Mouse (Mus musculus): ENCODE results near the gene Fzr1. TPM values are rescaled to one million over a fixed set of nuclear protein-coding genes. Genes with fewer than 3 reads are reported as not detected.

Fzr1 gene
- polyA plus RNA-seq, 1 experiment from 2014 or later: 70.0 TPM

- Histone ChIP-seq H3K9me3 (replicated peaks; ENCODE audit: control insufficient read depth, low read length) (no peaks in the 10 kb centered on the region), H3K27me3 (ENCODE audit: control insufficient read depth, insufficient read depth, low read length) (peaks cover 3% of the 10 kb centered on the region), H3K9ac (ENCODE audit: low read depth, low read length) (peak overlapping the region; percentile 67), H3K36me3 (ENCODE audit: control insufficient read depth, insufficient read depth, low read length) (no peaks in the 10 kb centered on the region; the same call in 1 of the 2 replicates), H3K27ac (ENCODE audit: low read depth, low read length) (no peak overlapping the region), H3K4me2 (peak overlapping the region; percentile 57), H3K4me1 (ENCODE audit: control insufficient read depth, insufficient read depth, low read length) (peaks cover 49% of the 10 kb centered on the region), H3K4me3 (ENCODE audit: low read depth, low read length) (peak overlapping the region; percentile 22)
- 18% methylated on average over 29 of the region's 29 CpGs for WGBS (ENCODE audit: insufficient replicate concordance)
- ATAC-seq (replicated peaks; ENCODE audit: insufficient number of reproducible peaks, low FRiP score, low TSS enrichment): no peak
These were observed 46.0 kb downstream of the Fzr1 start for GRCm38 (mm10) chr10:81332277-81332676.

- peak overlapping the region; percentile 90 for H3K27ac ChIP-seq (ENCODE audit: low read depth, low read length)
- peak overlapping the region; percentile 31; the same call in 1 of the 2 replicates for H3K9ac ChIP-seq (ENCODE audit: low read depth, low read length)
- 58% methylated on average over 4 of the region's 4 CpGs for WGBS (ENCODE audit: insufficient replicate concordance)
- H3K36me3 ChIP-seq (ENCODE audit: control insufficient read depth, insufficient read depth, low read length): peaks cover 20% of the 10 kb centered on the region
- no peak overlapping the region for H3K4me3 ChIP-seq (ENCODE audit: low read depth, low read length)
- no peaks in the 10 kb centered on the region for H3K9me3 ChIP-seq (replicated peaks; ENCODE audit: control insufficient read depth, low read length)
- peaks cover 3% of the 10 kb centered on the region for H3K27me3 ChIP-seq (ENCODE audit: control insufficient read depth, insufficient read depth, low read length)
- no peak for ATAC-seq (replicated peaks; ENCODE audit: insufficient number of reproducible peaks, low FRiP score, low TSS enrichment)
- H3K4me2 ChIP-seq: peak overlapping the region; percentile 59
- H3K4me1 ChIP-seq (ENCODE audit: control insufficient read depth, insufficient read depth, low read length): peaks cover 50% of the 10 kb centered on the region
These were observed 48.3 kb downstream of the Fzr1 start for GRCm38 (mm10) chr10:81330007-81330406.

- ATAC-seq (replicated peaks; ENCODE audit: insufficient number of reproducible peaks, low FRiP score, low TSS enrichment): peak; percentile 47
- peak overlapping the region; percentile 54; the same call in 1 of the 2 replicates for H3K9ac ChIP-seq (ENCODE audit: low read depth, low read length)
- WGBS (ENCODE audit: insufficient replicate concordance): 58% methylated on average over 10 of the region's 10 CpGs
- H3K36me3 ChIP-seq (ENCODE audit: control insufficient read depth, insufficient read depth, low read length): peaks cover 26% of the 10 kb centered on the region
- peak overlapping the region; percentile 26; the same call in 1 of the 2 replicates for H3K4me3 ChIP-seq (ENCODE audit: low read depth, low read length)
- H3K9me3 ChIP-seq (replicated peaks; ENCODE audit: control insufficient read depth, low read length): no peaks in the 10 kb centered on the region
- peak overlapping the region; percentile 59 for H3K4me2 ChIP-seq
- peaks cover 3% of the 10 kb centered on the region for H3K27me3 ChIP-seq (ENCODE audit: control insufficient read depth, insufficient read depth, low read length)
- peak overlapping the region; percentile 90 for H3K27ac ChIP-seq (ENCODE audit: low read depth, low read length)
- H3K4me1 ChIP-seq (ENCODE audit: control insufficient read depth, insufficient read depth, low read length): peaks cover 50% of the 10 kb centered on the region
These were observed 48.9 kb downstream of the Fzr1 start for GRCm38 (mm10) chr10:81329194-81329975.

GRCm38 (mm10) chr10:81328386-81328785 is 49.9 kb downstream of the Fzr1 start, which contains the start of gene Tbxa2r:
Gene Tbxa2r (plus strand): TSS chr10:81328731.
- H3K4me1 ChIP-seq (ENCODE audit: control insufficient read depth, insufficient read depth, low read length): peaks cover 50% of the 10 kb centered on the region
- H3K9me3 ChIP-seq (replicated peaks; ENCODE audit: control insufficient read depth, low read length): no peaks in the 10 kb centered on the region
- H3K4me3 ChIP-seq (ENCODE audit: low read depth, low read length): peak within 1 kb of the TSS; percentile 26; the same call in 1 of the 2 replicates
- peaks cover 36% of the 10 kb centered on the region for H3K36me3 ChIP-seq (ENCODE audit: control insufficient read depth, insufficient read depth, low read length)
- H3K27me3 ChIP-seq (ENCODE audit: control insufficient read depth, insufficient read depth, low read length): peaks cover 3% of the 10 kb centered on the region
- H3K9ac ChIP-seq (ENCODE audit: low read depth, low read length): peak within 1 kb of the TSS; percentile 54
- peak within 1 kb of the TSS; percentile 90 for H3K27ac ChIP-seq (ENCODE audit: low read depth, low read length)
- ATAC-seq (replicated peaks; ENCODE audit: insufficient number of reproducible peaks, low FRiP score, low TSS enrichment): peak; percentile 44
- WGBS (ENCODE audit: insufficient replicate concordance): 3% methylated on average over 10 of the region's 10 CpGs
- H3K4me2 ChIP-seq: peak within 1 kb of the TSS; percentile 59

- peak; percentile 4; the same call in 1 of the 2 replicates for ATAC-seq (replicated peaks; ENCODE audit: insufficient number of reproducible peaks, low FRiP score, low TSS enrichment)
- H3K9me3 ChIP-seq (replicated peaks; ENCODE audit: control insufficient read depth, low read length): no peaks in the 10 kb centered on the region
- no peak overlapping the region for H3K4me3 ChIP-seq (ENCODE audit: low read depth, low read length)
- peak overlapping the region; percentile 54 for H3K9ac ChIP-seq (ENCODE audit: low read depth, low read length)
- H3K27me3 ChIP-seq (ENCODE audit: control insufficient read depth, insufficient read depth, low read length): peaks cover 3% of the 10 kb centered on the region
- H3K4me2 ChIP-seq: peak overlapping the region; percentile 59
- peaks cover 50% of the 10 kb centered on the region for H3K4me1 ChIP-seq (ENCODE audit: control insufficient read depth, insufficient read depth, low read length)
- H3K27ac ChIP-seq (ENCODE audit: low read depth, low read length): peak overlapping the region; percentile 90
- WGBS (ENCODE audit: insufficient replicate concordance): 12% methylated on average over 2 of the region's 2 CpGs
- H3K36me3 ChIP-seq (ENCODE audit: control insufficient read depth, insufficient read depth, low read length): peaks cover 41% of the 10 kb centered on the region
These were observed 50.4 kb downstream of the Fzr1 start for GRCm38 (mm10) chr10:81327959-81328358.

- Histone ChIP-seq H3K27me3 (ENCODE audit: control insufficient read depth, insufficient read depth, low read length) (no peaks in the 10 kb centered on the region; the same call in 1 of the 2 replicates), H3K9me3 (replicated peaks; ENCODE audit: control insufficient read depth, low read length) (no peaks in the 10 kb centered on the region), H3K36me3 (ENCODE audit: control insufficient read depth, insufficient read depth, low read length) (peaks cover 46% of the 10 kb centered on the region), H3K4me3 (ENCODE audit: low read depth, low read length) (no peak overlapping the region), H3K4me1 (ENCODE audit: control insufficient read depth, insufficient read depth, low read length) (peaks cover 52% of the 10 kb centered on the region), H3K27ac (ENCODE audit: low read depth, low read length) (peak overlapping the region; percentile 68), H3K9ac (ENCODE audit: low read depth, low read length) (no peak overlapping the region), H3K4me2 (no peak overlapping the region; the same call in 1 of the 2 replicates)
- 62% methylated on average over 6 of the region's 6 CpGs for WGBS (ENCODE audit: insufficient replicate concordance)
- no peak for ATAC-seq (replicated peaks; ENCODE audit: insufficient number of reproducible peaks, low FRiP score, low TSS enrichment)
These were observed 51.5 kb downstream of the Fzr1 start for GRCm38 (mm10) chr10:81326858-81327257.

- Histone ChIP-seq H3K27ac (ENCODE audit: low read depth, low read length) (no peak overlapping the region), H3K4me1 (ENCODE audit: control insufficient read depth, insufficient read depth, low read length) (peaks cover 52% of the 10 kb centered on the region), H3K4me2 (no peak overlapping the region), H3K9ac (ENCODE audit: low read depth, low read length) (no peak overlapping the region), H3K4me3 (ENCODE audit: low read depth, low read length) (no peak overlapping the region), H3K36me3 (ENCODE audit: control insufficient read depth, insufficient read depth, low read length) (peaks cover 46% of the 10 kb centered on the region), H3K9me3 (replicated peaks; ENCODE audit: control insufficient read depth, low read length) (no peaks in the 10 kb centered on the region), H3K27me3 (ENCODE audit: control insufficient read depth, insufficient read depth, low read length) (no peaks in the 10 kb centered on the region)
- 91% methylated on average over 18 of the region's 18 CpGs for WGBS (ENCODE audit: insufficient replicate concordance)
- no peak for ATAC-seq (replicated peaks; ENCODE audit: insufficient number of reproducible peaks, low FRiP score, low TSS enrichment)
These were observed 52.5 kb downstream of the Fzr1 start for GRCm38 (mm10) chr10:81325781-81326180.

GRCm38 (mm10) chr10:81325176-81325575 is 53.1 kb downstream of the Fzr1 start:
- Histone ChIP-seq H3K4me3 (ENCODE audit: low read depth, low read length) (no peak overlapping the region), H3K9ac (ENCODE audit: low read depth, low read length) (no peak overlapping the region), H3K27me3 (ENCODE audit: control insufficient read depth, insufficient read depth, low read length) (no peaks in the 10 kb centered on the region), H3K9me3 (replicated peaks; ENCODE audit: control insufficient read depth, low read length) (no peaks in the 10 kb centered on the region), H3K27ac (ENCODE audit: low read depth, low read length) (no peak overlapping the region), H3K4me1 (ENCODE audit: control insufficient read depth, insufficient read depth, low read length) (peaks cover 47% of the 10 kb centered on the region), H3K4me2 (no peak overlapping the region), H3K36me3 (ENCODE audit: control insufficient read depth, insufficient read depth, low read length) (peaks cover 46% of the 10 kb centered on the region)
- WGBS (ENCODE audit: insufficient replicate concordance): 94% methylated on average over 21 of the region's 21 CpGs
- ATAC-seq (replicated peaks; ENCODE audit: insufficient number of reproducible peaks, low FRiP score, low TSS enrichment): no peak
